Mouse (Mus musculus) limb, embryonic 11.5 days (tissue): ENCODE measurements around the gene Map4k4. TPM values are rescaled to one million over a fixed set of nuclear protein-coding genes. Genes with fewer than 3 reads are reported as not detected.
A peak's percentile ranks its signal among the peaks of the same experiment; 100 is the strongest.

Experiments
- ATAC-seq: fragments of 200-750 bp; cut with Nextera tagmentation; 2 replicates; pipeline ENCODE4 v1.8.0; 2017; ENCODE audit warnings: low read depth; ENCODE audit not compliant: insufficient number of reproducible peaks, low FRiP score, low TSS enrichment
- DNase-seq: peaks from one replicate; pipeline ENCODE4 v3.0.0-alpha.2; 2015; ENCODE audit warnings: low spot score
- H3K27ac ChIP-seq: fragments of 300-500 bp; sonication (generic); replicated peaks from 2 replicates; pipeline ENCODE4 v1.5.1; 2014; ENCODE audit warnings: low read depth, mild to moderate bottlenecking, low read length
- H3K27me3 ChIP-seq: fragments of 300-500 bp; sonication (generic); 2 replicates; pipeline ENCODE4 v1.6.1; 2014; ENCODE audit warnings: mild to moderate bottlenecking, low read length, mixed read lengths; ENCODE audit not compliant: control insufficient read depth, insufficient read depth
- H3K36me3 ChIP-seq: fragments of 300-500 bp; sonication (generic); 2 replicates; pipeline ENCODE4 v1.6.1; 2014; ENCODE audit warnings: mild to moderate bottlenecking, low read length, moderate library complexity, mixed read lengths; ENCODE audit not compliant: control insufficient read depth, insufficient read depth
- H3K4me1 ChIP-seq: fragments of 300-500 bp; sonication (generic); 2 replicates; pipeline ENCODE4 v1.6.1; 2014; ENCODE audit warnings: low read length, mixed read lengths; ENCODE audit not compliant: control insufficient read depth, insufficient read depth
- H3K4me2 ChIP-seq: fragments of 300-500 bp; sonication (generic); 2 replicates; pipeline ENCODE4 v1.6.1; 2014; ENCODE audit warnings: low read depth, mild to moderate bottlenecking, moderate library complexity; ENCODE audit not compliant: severe bottlenecking
- H3K4me3 ChIP-seq: fragments of 300-500 bp; sonication (generic); 2 replicates; pipeline ENCODE4 v1.5.1; 2014; ENCODE audit warnings: low read depth, low read length
- H3K9ac ChIP-seq: fragments of 300-500 bp; sonication (generic); 2 replicates; pipeline ENCODE4 v1.6.1; 2014; ENCODE audit warnings: mild to moderate bottlenecking, low read length
- H3K9me3 ChIP-seq: fragments of 300-500 bp; sonication (generic); 2 replicates; pipeline ENCODE4 v1.6.1; 2016; ENCODE audit warnings: low read length; ENCODE audit not compliant: control insufficient read depth
- WGBS: fragments of 180-500 bp; shearing (Covaris S2); extraction: QIAGEN DNeasy Blood & Tissue Kit; methylation state at CpG from one replicate; pipeline ENCODE4 v1.1.7; 2014; 5-methylcytosine and 5-hydroxymethylcytosine counted together
- polyA plus RNA-seq: library from polyadenylated mRNA; unstranded; fragments of >200 nt; fragmentation: Nextera tagmentation; extraction: Ambion mirVana; gene quantifications from 2 replicates; pipeline ENCODE4 v1.2.1, GENCODE M21; 2014

The Map4k4 gene
- polyA plus RNA-seq, 1 experiment from 2014 or later: 38.0 TPM

DNA sequence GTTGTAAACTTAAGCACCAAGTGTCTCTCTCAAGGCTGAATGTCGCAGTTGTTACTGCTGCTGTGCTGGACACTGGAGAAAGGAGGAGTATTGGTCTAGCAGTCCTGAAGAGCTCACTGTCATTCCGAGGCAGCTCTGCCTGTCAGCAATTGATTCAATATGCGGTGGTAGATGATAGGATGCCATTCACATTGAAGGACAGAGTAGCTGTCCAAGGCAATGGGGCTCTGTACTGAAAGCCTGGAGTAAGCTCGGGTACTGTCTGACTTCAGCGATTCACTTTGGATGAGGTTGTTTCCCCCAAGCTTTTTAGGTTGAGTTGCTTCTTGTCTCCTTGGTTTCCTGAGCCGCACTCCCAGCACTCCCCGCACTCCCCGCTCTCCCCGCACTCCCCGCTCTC, 34.9 kb downstream of the Map4k4 start:
- H3K27ac ChIP-seq: no peak overlapping the region
- no peak overlapping the region for H3K9ac ChIP-seq

GRCm38 (mm10) chr1:39936332-39936802, 35.7 kb downstream of the Map4k4 start:
- Histone ChIP-seq H3K36me3 (peaks cover 3% of the 10 kb centered on the region; the same call in 1 of the 2 replicates), H3K4me1 (peaks cover 43% of the 10 kb centered on the region), H3K27ac (no peak overlapping the region), H3K27me3 (no peaks in the 10 kb centered on the region), H3K9me3 (no peaks in the 10 kb centered on the region), H3K9ac (no peak overlapping the region), H3K4me2 (peak overlapping the region; percentile 37), H3K4me3 (peak overlapping the region; percentile 15; the same call in 1 of the 2 replicates)
- DNase-seq (peak; percentile 88), ATAC-seq (peak; percentile 75; the same call in 1 of the 2 replicates)
- under 1% methylated on average over 13 of the region's 13 CpGs for WGBS

More for the DNA sequence above, 34.9 kb downstream of the Map4k4 start:
- Histone ChIP-seq H3K9me3 (no peaks in the 10 kb centered on the region), H3K4me1 (peaks cover 46% of the 10 kb centered on the region), H3K4me3 (peak overlapping the region; percentile 15; the same call in 1 of the 2 replicates), H3K4me2 (peak overlapping the region; percentile 37), H3K27me3 (no peaks in the 10 kb centered on the region), H3K36me3 (peaks cover 3% of the 10 kb centered on the region; the same call in 1 of the 2 replicates)
- ATAC-seq: no peak
- under 1% methylated on average over 7 of the region's 10 CpGs for WGBS
- DNase-seq: no peak

DNA sequence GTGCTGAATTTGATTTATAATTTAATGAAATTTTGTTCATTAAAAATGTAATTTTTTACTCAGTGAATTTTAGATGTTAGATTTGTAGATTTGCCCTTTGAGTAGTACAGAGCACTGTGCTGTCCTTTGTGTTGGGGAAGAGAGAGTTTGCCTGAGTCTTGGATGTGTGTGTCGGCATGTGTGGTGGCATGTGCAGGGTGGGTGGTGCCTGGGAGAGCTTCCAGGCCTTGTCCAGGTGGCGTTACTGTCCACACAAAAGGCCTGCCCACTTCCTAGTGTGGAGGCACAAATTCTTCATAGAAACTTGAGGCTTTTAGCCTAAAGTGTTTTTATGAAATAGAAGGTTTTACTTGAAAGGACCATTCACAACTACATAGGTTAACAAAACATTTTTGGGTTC, 36.2 kb downstream of the Map4k4 start:
- H3K4me3 ChIP-seq: no peak overlapping the region
- no peak for DNase-seq
- peaks cover 44% of the 10 kb centered on the region for H3K4me1 ChIP-seq
- peaks cover 3% of the 10 kb centered on the region; the same call in 1 of the 2 replicates for H3K36me3 ChIP-seq
- H3K27me3 ChIP-seq: no peaks in the 10 kb centered on the region
- no peak overlapping the region for H3K9ac ChIP-seq
- no peak overlapping the region for H3K27ac ChIP-seq
- no peak overlapping the region for H3K4me2 ChIP-seq
- WGBS: 37% methylated on average over 2 of the region's 2 CpGs
- no peaks in the 10 kb centered on the region for H3K9me3 ChIP-seq
- no peak for ATAC-seq

- Histone ChIP-seq H3K4me2 (no peak overlapping the region), H3K9ac (no peak overlapping the region), H3K9me3 (no peaks in the 10 kb centered on the region), H3K36me3 (peaks cover 2% of the 10 kb centered on the region; the same call in 1 of the 2 replicates), H3K27ac (no peak overlapping the region), H3K4me3 (no peak overlapping the region), H3K27me3 (no peaks in the 10 kb centered on the region), H3K4me1 (peaks cover 45% of the 10 kb centered on the region)
- ATAC-seq: no peak
- no peak for DNase-seq
- WGBS: 14% methylated on average over 4 of the region's 4 CpGs
These were observed 36.9 kb downstream of the Map4k4 start for GRCm38 (mm10) chr1:39937609-39938008.

- Histone ChIP-seq H3K9ac (no peak overlapping the region), H3K9me3 (no peaks in the 10 kb centered on the region), H3K27ac (no peak overlapping the region), H3K27me3 (no peaks in the 10 kb centered on the region), H3K4me3 (no peak overlapping the region), H3K36me3 (no peaks in the 10 kb centered on the region), H3K4me1 (peaks cover 43% of the 10 kb centered on the region), H3K4me2 (no peak overlapping the region)
- ATAC-seq (no peak), DNase-seq (no peak)
- 85% methylated on average over 12 of the region's 12 CpGs for WGBS
These were observed 38.7 kb downstream of the Map4k4 start for GRCm38 (mm10) chr1:39939401-39939800.

- DNase-seq: no peak
- Histone ChIP-seq H3K4me2 (no peak overlapping the region), H3K27me3 (no peaks in the 10 kb centered on the region), H3K4me1 (peaks cover 39% of the 10 kb centered on the region), H3K36me3 (no peaks in the 10 kb centered on the region), H3K4me3 (no peak overlapping the region), H3K27ac (no peak overlapping the region), H3K9me3 (no peaks in the 10 kb centered on the region), H3K9ac (no peak overlapping the region)
- no peak for ATAC-seq
- 92% methylated on average over 2 of the region's 2 CpGs for WGBS
These were observed 39.6 kb downstream of the Map4k4 start for GRCm38 (mm10) chr1:39940342-39940741.

DNA sequence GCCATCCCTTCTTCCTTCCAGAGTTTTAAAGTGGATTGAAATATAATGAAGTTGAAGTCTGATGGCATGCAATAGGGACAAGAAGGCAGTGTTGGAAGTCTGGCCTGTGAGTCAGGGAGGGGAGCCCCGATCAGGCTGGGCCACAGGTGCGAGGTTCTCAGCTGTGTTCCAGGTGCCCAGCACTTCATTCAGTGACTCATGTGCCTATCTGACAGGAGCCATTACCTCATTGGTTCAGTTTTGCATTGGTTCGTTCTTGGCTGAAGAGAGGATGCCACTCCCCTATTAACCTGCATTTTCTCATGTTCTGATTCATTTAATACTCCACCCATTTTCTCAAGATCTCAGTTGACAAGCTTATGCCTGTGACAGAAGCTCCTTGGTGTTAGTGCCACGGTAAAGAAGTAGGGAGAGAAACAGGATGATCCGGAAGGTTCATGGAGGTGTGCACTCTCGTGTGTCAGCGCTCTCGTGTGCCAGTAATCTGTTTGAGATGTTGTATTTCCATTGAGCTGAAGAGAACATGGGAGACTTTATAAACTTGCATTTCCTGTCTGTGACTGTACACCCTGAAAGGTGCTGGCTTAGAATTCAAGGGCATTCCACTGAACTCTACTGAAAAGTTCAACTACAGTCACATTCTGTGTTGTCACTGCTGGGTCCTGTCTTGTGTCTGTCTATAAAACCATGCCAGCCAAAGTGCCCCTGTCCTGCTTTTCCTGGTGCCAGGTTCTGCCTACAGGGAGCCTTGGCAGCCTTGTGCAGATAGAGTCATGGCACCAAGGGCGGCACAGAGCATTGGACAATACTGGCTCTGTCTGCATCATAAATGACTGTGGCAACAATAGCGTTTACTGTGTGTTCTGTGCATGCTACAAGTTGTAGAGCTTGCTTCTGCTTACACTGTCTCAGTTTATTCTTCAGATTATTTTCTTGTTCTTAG, 40.8 kb downstream of the Map4k4 start:
- H3K9ac ChIP-seq: no peak overlapping the region
- no peak overlapping the region for H3K4me2 ChIP-seq
- ATAC-seq: no peak

DNA sequence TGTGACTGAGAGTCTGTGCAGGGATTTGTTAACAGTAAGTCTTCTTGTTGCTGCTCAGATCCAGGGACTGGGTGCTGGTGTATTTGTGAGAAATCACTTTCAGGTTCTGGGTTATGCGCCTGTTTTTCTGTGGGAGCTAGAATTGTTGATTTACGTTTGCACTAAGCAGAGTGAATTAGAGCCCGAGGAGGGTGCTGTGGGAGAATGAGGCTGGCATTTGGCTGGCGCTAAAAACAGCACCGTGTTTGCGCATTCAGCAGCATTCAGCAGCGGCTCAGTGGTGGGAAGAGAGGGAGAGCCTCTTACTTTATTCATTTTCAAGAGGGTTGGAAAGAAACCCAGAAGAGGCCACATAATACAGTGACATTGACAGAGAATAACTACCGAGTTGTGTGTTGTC, 42.2 kb downstream of the Map4k4 start:
- Histone ChIP-seq H3K9ac (no peak overlapping the region), H3K4me3 (no peak overlapping the region), H3K9me3 (no peaks in the 10 kb centered on the region), H3K36me3 (no peaks in the 10 kb centered on the region), H3K4me1 (peaks cover 35% of the 10 kb centered on the region), H3K27me3 (no peaks in the 10 kb centered on the region), H3K4me2 (no peak overlapping the region), H3K27ac (no peak overlapping the region)
- 32% methylated on average over 8 of the region's 8 CpGs for WGBS
- DNase-seq: peak; percentile 21
- no peak for ATAC-seq

More for the DNA sequence above, 40.8 kb downstream of the Map4k4 start:
- H3K9me3 ChIP-seq: no peaks in the 10 kb centered on the region
- no peak overlapping the region for H3K27ac ChIP-seq
- peak; percentile 20 for DNase-seq
- WGBS: 83% methylated on average over 10 of the region's 10 CpGs
- no peaks in the 10 kb centered on the region for H3K27me3 ChIP-seq
- H3K36me3 ChIP-seq: no peaks in the 10 kb centered on the region
- H3K4me3 ChIP-seq: no peak overlapping the region
- H3K4me1 ChIP-seq: peaks cover 36% of the 10 kb centered on the region
